Mouse (Mus musculus) neural tube, embryonic 11.5 days (tissue): ENCODE data around the gene Chuk. TPM values are rescaled to one million over a fixed set of nuclear protein-coding genes. Genes with fewer than 3 reads are reported as not detected.

Experiments used
- ATAC-seq: fragments of 200-750 bp; cut with Nextera tagmentation; 2 replicates; pipeline ENCODE4 v1.8.0; 2017; ENCODE audit warnings: moderate number of reproducible peaks, mild to moderate bottlenecking, moderate TSS enrichment, moderate library complexity; ENCODE audit not compliant: insufficient read depth, low FRiP score, low TSS enrichment
- DNase-seq: peaks from one replicate; pipeline ENCODE4 v3.0.0-alpha.2; 2015; ENCODE audit warnings: low spot score
- H3K27ac ChIP-seq: fragments of 300-500 bp; sonication (generic); 2 replicates; pipeline ENCODE4 v1.5.1; 2014; ENCODE audit warnings: low read depth, mild to moderate bottlenecking, low read length
- H3K27me3 ChIP-seq: fragments of 300-500 bp; sonication (generic); 2 replicates; pipeline ENCODE4 v1.6.1; 2014; ENCODE audit warnings: mild to moderate bottlenecking, low read length, mixed read lengths; ENCODE audit not compliant: control insufficient read depth, insufficient read depth
- H3K36me3 ChIP-seq: fragments of 300-500 bp; sonication (generic); 2 replicates; pipeline ENCODE4 v1.6.1; 2014; ENCODE audit warnings: mild to moderate bottlenecking, low read length, moderate library complexity, mixed read lengths; ENCODE audit not compliant: control insufficient read depth, insufficient read depth
- H3K4me1 ChIP-seq: fragments of 300-500 bp; sonication (generic); 2 replicates; pipeline ENCODE4 v1.6.1; 2014; ENCODE audit warnings: low read length, mixed read lengths; ENCODE audit not compliant: control insufficient read depth, insufficient read depth
- H3K4me2 ChIP-seq: fragments of 300-500 bp; sonication (generic); 2 replicates; pipeline ENCODE4 v1.6.1; 2014; ENCODE audit warnings: low read depth, mild to moderate bottlenecking, moderate library complexity
- H3K4me3 ChIP-seq: fragments of 300-500 bp; sonication (generic); 2 replicates; pipeline ENCODE4 v1.5.1; 2014; ENCODE audit warnings: low read depth, low read length
- H3K9ac ChIP-seq: fragments of 300-500 bp; sonication (generic); 2 replicates; pipeline ENCODE4 v1.6.1; 2014; ENCODE audit warnings: mild to moderate bottlenecking, low read length
- H3K9me3 ChIP-seq: fragments of 300-500 bp; sonication (generic); 2 replicates; pipeline ENCODE4 v1.6.1; 2016; ENCODE audit warnings: low read length; ENCODE audit not compliant: control insufficient read depth
- WGBS: fragments of 180-500 bp; shearing (Covaris S2); extraction: QIAGEN DNeasy Blood & Tissue Kit; methylation state at CpG from one replicate; pipeline ENCODE4 v1.1.7; 2014; 5-methylcytosine and 5-hydroxymethylcytosine counted together
- polyA plus RNA-seq: library from polyadenylated mRNA; unstranded; fragments of >200 nt; fragmentation: Nextera tagmentation; extraction: Ambion mirVana; gene quantifications from 2 replicates; pipeline ENCODE4 v1.2.1, GENCODE M21; 2014

Chuk gene
- polyA plus RNA-seq, 1 experiment from 2014 or later: 50.4 TPM

DNA sequence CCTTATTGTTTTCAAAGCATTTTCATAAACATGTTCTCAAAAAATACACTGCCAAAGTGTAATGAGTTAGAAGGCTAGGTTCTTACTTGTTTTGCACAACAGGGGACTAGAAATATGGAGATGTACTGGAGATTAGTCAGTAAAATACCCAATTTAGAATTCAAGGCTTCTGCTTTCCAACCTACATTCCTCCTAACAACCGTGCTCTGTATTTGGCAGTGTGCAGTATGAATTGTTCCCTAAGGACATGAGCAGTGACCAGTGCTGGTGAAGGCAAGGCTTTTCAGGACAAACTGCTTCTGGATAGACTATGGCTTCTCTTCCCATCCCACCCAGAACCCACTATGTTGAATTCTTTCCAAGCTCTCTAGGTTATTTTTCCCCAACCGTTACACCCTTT lies 26.4 kb downstream of the Chuk start:
- WGBS: 94% methylated on average over 2 of the region's 2 CpGs
- DNase-seq: no peak
- no peak for ATAC-seq
- Histone ChIP-seq H3K4me1 (no peaks in the 10 kb centered on the region), H3K27me3 (no peaks in the 10 kb centered on the region), H3K36me3 (no peaks in the 10 kb centered on the region), H3K9me3 (no peaks in the 10 kb centered on the region), H3K9ac (no peak overlapping the region), H3K4me3 (no peak overlapping the region), H3K27ac (no peak overlapping the region), H3K4me2 (no peak overlapping the region)

DNA sequence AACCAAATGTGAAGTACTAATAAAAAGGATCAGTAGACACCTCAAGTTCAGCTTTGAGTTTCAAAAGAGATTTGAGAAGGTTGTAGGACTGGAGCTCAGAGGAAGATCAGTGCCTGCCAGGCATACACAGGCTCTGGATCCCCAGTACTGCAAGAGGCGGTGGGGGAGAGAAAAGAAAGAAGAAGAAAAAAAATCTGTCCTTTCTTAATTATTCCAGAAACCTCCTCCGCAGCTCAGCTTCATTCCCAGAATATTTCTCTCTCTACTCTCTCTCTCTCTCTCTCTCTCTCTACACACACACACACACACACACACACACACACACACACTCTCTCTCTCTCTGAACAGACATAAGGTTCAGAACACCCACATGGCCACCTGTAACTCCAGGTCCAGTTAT lies 27.3 kb downstream of the Chuk start:
- Histone ChIP-seq H3K9ac (no peak overlapping the region), H3K9me3 (no peaks in the 10 kb centered on the region), H3K4me1 (no peaks in the 10 kb centered on the region), H3K4me3 (no peak overlapping the region), H3K27me3 (no peaks in the 10 kb centered on the region), H3K4me2 (no peak overlapping the region), H3K27ac (no peak overlapping the region), H3K36me3 (no peaks in the 10 kb centered on the region)
- DNase-seq (no peak), ATAC-seq (no peak)
- 79% methylated on average over 2 of the region's 2 CpGs for WGBS

DNA sequence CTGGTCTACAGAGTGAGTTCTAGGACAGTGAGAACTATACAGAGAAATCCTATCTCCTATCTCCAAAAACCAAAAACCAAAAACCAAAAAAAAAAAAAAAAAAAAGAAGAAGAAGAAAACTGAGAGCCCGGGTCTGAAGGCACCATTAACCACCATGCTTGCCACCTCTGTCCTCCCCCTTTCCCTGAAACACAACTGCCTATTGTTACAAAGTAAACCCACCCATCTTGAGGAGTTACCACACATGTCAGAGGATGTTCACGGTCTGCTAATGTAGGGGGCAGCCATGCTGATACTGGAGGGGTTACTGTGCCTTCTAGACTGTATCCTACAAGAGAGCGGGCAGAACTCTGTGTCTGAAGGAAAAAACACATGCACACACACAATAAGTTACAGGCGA lies 30.3 kb downstream of the Chuk start:
- H3K36me3 ChIP-seq: no peaks in the 10 kb centered on the region
- H3K27me3 ChIP-seq: no peaks in the 10 kb centered on the region
- no peaks in the 10 kb centered on the region for H3K4me1 ChIP-seq
- WGBS: 79% methylated on average over 4 of the region's 4 CpGs
- ATAC-seq (no peak), DNase-seq (no peak)
- no peak overlapping the region for H3K4me2 ChIP-seq
- no peak overlapping the region for H3K9ac ChIP-seq
- H3K27ac ChIP-seq: no peak overlapping the region
- H3K4me3 ChIP-seq: no peak overlapping the region
- no peaks in the 10 kb centered on the region for H3K9me3 ChIP-seq

DNA sequence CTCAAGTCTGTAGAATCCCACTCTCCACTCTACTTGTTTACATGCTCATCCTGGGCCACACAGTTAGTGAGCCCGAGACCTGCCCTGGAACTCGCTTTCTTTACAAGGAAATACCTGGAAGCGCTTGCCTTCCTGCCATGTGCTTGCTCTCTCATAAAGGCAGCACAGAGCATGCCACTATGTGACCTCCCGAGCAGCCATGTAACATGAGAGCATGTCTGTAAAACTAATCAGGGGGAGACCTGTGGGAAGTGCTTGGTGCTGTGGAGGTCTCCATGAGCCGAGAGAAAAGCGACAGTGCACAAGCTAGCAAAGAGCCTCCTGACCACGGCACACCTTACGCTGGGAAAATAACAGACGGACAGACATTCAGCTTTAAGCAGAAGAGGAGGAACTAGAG lies 30.8 kb downstream of the Chuk start:
- Histone ChIP-seq H3K4me1 (no peaks in the 10 kb centered on the region), H3K9ac (no peak overlapping the region), H3K36me3 (no peaks in the 10 kb centered on the region), H3K9me3 (no peaks in the 10 kb centered on the region), H3K4me2 (no peak overlapping the region), H3K27ac (no peak overlapping the region), H3K27me3 (no peaks in the 10 kb centered on the region), H3K4me3 (no peak overlapping the region)
- 70% methylated on average over 9 of the region's 9 CpGs for WGBS
- DNase-seq (peak; percentile 24), ATAC-seq (no peak)

DNA sequence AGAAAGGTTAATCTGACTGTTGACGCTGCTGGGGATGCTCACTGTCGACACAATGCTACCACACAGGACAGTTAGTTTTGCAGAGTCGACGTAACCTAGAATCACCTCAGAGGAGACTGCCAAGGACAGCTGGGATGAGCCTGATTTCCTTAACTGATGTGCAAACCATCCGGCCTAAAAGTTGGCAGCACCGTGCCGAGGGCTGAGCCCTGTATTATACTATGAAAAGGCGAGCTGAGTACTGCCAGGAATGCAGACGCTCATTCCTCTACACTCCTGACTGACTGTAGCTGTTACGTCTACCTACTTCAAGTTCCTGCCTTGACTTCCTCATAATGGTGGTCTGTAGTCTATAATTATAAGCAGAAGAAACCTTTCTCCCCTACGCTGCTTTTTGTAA lies 32.3 kb downstream of the Chuk start:
- ATAC-seq (no peak), DNase-seq (no peak)
- Histone ChIP-seq H3K4me1 (no peaks in the 10 kb centered on the region), H3K27ac (no peak overlapping the region), H3K9me3 (no peaks in the 10 kb centered on the region), H3K27me3 (no peaks in the 10 kb centered on the region), H3K4me2 (no peak overlapping the region), H3K4me3 (no peak overlapping the region), H3K9ac (no peak overlapping the region), H3K36me3 (no peaks in the 10 kb centered on the region)
- 78% methylated on average over 11 of the region's 11 CpGs for WGBS

DNA sequence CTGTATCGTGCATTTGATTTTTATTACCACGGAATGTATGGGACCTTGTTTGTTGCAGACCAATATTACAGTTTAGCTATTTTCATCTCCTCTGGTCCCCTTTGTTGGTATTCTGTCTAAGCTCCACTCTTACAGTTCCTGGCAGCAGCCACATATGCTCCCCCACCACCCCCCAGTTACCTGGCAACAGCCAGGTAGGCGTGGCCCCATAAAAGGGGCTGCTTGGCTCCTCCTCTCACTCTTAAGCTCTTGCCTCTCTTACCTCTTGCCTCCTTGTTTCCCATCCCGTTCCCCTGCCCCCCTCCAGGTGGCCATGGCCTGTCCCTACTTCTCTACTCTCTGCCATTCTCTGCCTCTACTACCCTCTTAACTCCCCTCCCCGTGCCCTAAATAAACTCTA lies 36.1 kb downstream of the Chuk start:
- no peak for ATAC-seq
- 60% methylated on average over 5 of the region's 5 CpGs for WGBS

DNA sequence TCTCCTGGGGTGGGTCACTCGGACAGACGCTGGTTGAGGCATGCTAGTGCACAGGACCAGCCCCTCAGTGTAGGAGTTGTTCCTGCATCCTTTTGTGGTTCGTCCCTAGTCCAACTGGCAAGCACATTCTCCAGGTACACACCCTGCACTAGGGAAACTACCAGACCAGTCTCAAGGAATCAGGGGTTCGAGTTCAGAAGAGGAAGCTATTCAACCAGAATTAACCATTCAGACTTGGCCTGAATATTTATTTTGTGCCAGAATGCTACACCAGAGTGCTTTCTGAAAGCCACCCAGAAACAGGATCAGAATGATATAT lies 37.4 kb downstream of the Chuk start:
- H3K9ac ChIP-seq: peak overlapping the region; percentile 70
- no peak for DNase-seq
- H3K4me2 ChIP-seq: peak overlapping the region; percentile 84
- peak; percentile 85 for ATAC-seq
- no peaks in the 10 kb centered on the region for H3K36me3 ChIP-seq
- no peak overlapping the region for H3K27ac ChIP-seq
- WGBS: 10% methylated on average over 4 of the region's 4 CpGs
- H3K4me3 ChIP-seq: peak overlapping the region; percentile 57
- H3K27me3 ChIP-seq: no peaks in the 10 kb centered on the region
- H3K4me1 ChIP-seq: no peaks in the 10 kb centered on the region
- no peaks in the 10 kb centered on the region for H3K9me3 ChIP-seq

More for the DNA sequence above, 36.1 kb downstream of the Chuk start:
- Histone ChIP-seq H3K36me3 (no peaks in the 10 kb centered on the region), H3K9ac (no peak overlapping the region), H3K4me2 (no peak overlapping the region), H3K27ac (no peak overlapping the region), H3K4me1 (no peaks in the 10 kb centered on the region), H3K27me3 (no peaks in the 10 kb centered on the region), H3K9me3 (no peaks in the 10 kb centered on the region), H3K4me3 (no peak overlapping the region)
- no peak for DNase-seq

DNA sequence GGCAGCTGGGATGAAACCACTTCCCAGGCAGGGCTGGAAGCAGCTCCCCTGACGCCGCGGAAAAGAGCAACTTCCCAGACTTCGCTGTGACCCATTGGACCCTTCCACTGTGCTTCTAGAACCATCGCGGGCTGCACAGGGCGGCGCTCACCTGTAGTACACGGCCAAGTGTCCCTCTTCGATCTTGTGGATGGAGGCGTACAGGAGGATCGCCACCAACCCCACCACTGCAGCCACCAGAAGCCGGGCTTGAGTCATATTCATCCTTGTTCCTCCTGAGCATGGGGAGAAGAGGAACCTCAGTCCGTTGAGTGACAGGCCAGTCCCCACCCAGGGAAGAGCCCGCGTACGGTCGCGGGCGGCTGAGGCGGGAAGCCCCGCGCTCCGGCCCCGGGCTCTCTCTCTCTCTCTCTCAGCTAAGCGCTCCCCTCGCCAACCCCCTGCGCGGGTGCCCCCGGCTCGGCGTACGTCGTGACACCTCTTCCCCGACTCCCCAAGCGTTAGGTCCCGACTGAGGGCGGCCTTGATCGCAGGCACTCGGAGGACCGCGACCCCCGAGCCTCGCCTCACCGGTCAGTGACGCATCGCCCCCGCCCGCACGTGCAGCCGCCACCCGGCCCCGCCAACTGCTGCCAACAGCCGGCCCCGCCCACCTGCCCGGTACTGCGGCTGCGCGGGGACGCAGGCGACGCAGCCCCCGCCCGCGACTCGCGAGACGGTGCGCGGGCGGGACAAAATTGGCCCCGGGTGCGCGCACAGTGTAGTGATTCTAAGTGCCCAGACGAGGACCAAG lies 38.0 kb downstream of the Chuk start, which contains the start of gene Erlin1:
Gene Erlin1, minus strand, starts transcription at position 665 of the 793 bp plus-strand sequence.
- Histone ChIP-seq H3K9ac (peak within 1 kb of the TSS; percentile 70), H3K9me3 (no peaks in the 10 kb centered on the region), H3K27me3 (no peaks in the 10 kb centered on the region), H3K4me2 (peak within 1 kb of the TSS; percentile 84), H3K27ac (no peak within 1 kb of the TSS), H3K4me3 (peak within 1 kb of the TSS; percentile 57), H3K4me1 (no peaks in the 10 kb centered on the region), H3K36me3 (no peaks in the 10 kb centered on the region)
- ATAC-seq (peak; percentile 87), DNase-seq (peak; percentile 90)
- under 1% methylated on average over 67 of the region's 75 CpGs for WGBS

DNA sequence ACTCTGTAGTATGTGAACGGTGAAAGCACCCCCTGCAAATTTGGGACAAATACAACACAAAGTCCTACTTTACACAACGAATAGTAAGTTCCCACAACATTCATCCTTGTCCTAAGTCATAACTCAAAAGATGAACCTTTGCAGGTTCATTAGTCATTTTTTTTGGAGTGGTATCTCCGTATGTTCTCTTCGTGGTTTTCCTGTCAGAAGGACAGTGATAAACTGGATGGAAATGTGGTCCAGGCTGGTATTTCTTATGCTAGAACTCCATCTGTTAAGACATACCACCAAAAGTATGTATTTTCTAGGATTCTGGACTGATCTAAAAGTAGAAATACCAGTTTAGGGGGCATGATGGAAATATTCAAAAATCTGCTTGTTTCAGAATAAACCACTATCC lies 39.0 kb downstream of the Chuk start:
- Histone ChIP-seq H3K27ac (no peak overlapping the region), H3K36me3 (no peaks in the 10 kb centered on the region), H3K27me3 (no peaks in the 10 kb centered on the region), H3K9ac (no peak overlapping the region), H3K9me3 (no peaks in the 10 kb centered on the region), H3K4me3 (no peak overlapping the region), H3K4me2 (no peak overlapping the region), H3K4me1 (no peaks in the 10 kb centered on the region)
- ATAC-seq (no peak), DNase-seq (no peak)
- 81% methylated on average over 4 of the region's 4 CpGs for WGBS
